Mouse (Mus musculus): Measurements from ENCODE around the gene Pgap3.

The Pgap3 gene

GRCm38 (mm10) chr11:98400161-98400726 lies at the start of gene Pgap3:
TSS of gene Pgap3 (minus strand) at chr11:98400490.
- in situ Hi-C loops (cut with MboI; ENCODE audit: unreplicated experiment in 2 of 2): no loop called here

DNA sequence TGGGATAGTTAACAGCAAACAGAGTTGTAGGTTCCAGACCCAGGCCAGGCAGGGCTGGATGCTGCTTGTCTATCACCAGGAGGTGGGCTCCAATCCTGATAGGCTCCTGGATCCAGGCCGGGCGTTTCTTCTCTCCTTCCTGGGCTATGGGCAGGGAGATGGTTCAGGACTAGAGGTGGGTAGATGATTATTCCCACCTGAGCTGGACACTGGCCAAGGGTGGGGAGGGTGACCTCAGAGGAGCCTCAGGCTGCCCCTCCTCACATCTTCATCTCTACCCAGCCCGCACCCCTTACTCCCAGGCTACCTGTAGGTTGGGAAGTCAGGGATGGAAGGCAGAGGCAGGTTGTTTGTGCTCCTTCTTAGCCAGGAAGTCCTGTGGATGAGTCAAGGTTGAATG lies 49.1 kb upstream of the Pgap3 start:
- in situ Hi-C loops (cut with MboI; ENCODE audit: unreplicated experiment in 2 of 2): loop anchor here in 1 of 2 experiments (5.0 to 10.0 kb wide), 3 partner anchors 107 to 185 kb away; partner anchors contain the start of gene Lrrc3c

DNA sequence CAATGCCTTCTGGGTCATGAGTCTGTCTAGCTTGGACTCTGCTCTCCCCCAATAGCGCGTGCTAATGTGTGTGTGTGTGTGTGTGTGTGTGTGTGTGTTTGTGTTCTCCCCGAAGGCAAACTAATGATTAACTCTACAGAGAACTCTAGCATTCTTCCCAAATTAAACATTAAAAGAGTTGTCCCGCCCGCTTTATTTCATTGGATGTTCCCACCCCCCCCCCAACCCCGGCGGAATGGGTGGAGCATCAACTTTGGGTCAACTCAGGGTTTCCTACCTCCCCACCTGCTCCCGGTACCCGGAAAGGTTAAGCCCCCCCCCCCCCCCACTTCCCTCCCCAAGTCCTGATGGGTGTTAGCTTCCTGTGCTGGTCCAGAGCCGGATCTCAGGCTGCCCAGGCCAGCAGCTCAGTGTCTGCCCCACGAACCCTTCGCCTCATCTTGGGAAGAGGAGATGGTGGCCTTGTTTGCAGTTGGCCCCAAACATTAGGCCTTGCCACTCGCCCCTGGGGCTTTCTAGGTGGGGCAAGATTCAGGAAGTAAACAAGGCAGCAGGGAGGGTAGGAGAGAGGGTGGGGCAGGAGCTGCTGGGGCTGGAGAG lies 48.0 kb upstream of the Pgap3 start:
- in situ Hi-C loops (cut with MboI; ENCODE audit: unreplicated experiment in 2 of 2): loop anchor here in 1 of 2 experiments (5.0 to 10.0 kb wide), 3 partner anchors 106 to 183 kb away; partner anchors contain the start of gene Lrrc3c

DNA sequence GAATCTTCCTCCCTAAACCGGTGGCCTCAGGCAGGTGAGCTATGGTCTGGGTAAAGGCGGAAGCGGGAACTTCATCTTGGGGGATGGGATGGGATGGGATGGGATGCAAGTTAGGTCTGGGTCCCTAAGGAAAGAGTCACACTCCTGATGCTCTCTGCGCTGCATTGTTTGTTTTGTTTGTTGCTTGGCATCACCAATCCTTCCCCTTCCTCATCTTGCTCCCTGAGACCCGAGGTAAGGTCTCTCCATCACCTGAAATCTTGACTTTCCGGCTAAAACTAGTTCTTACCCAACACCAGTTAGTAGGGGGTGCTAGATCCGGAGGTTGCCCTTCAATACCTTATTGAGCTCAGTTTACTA lies 47.2 kb upstream of the Pgap3 start:
- in situ Hi-C loops (cut with MboI; ENCODE audit: unreplicated experiment in 2 of 2): loop anchor here in 1 of 2 experiments (5.0 to 10.0 kb wide), 3 partner anchors 105 to 183 kb away; partner anchors contain the start of gene Lrrc3c

DNA sequence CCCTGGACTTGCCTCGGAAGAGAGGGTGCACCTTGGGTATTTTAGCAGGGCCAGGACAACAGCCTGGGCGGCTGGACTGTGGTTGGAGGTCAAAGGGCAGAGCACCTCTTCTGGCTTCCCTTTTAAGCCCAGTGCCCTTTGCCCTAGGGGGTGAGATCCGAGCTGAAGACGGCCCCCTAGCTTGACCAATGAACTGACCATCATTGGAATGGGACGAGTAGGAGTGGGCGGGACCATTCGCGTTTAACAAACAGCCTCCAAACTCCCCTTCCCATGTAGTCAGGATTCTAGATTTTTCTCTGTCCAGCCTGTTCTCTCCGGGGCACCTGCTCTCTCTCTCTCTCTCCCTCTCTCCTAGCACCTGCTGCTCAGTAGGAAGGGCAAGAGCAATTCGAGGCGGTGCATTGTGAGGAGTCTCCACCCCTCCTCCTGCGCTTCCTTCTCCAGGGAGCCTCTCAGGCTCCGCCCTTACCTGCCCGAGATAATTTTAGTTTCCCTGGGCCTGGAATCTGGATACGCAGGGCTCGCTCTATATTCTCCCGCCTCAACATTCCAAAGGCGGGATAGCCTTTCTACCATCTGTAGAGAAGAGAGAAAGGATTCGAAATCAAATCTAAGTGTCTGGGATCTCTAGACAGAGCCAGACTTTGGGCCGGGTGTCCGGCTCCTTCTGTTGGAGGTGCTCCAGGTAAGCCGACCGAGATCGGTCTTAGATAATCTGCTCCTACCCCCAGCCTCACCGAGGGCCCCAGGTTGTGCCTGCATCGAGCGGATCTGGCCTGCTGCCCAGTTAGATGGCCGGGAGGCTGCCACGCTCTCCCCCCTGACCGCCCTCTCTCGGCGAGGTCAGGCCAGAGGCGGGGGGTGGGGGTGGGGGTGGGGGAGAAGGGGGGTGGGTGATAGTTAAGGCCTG lies 46.5 kb upstream of the Pgap3 start:
- in situ Hi-C loops (cut with MboI; ENCODE audit: unreplicated experiment in 2 of 2): loop anchor here in 1 of 2 experiments (5.0 to 10.0 kb wide), 3 partner anchors 105 to 182 kb away; partner anchors contain the start of gene Lrrc3c

DNA sequence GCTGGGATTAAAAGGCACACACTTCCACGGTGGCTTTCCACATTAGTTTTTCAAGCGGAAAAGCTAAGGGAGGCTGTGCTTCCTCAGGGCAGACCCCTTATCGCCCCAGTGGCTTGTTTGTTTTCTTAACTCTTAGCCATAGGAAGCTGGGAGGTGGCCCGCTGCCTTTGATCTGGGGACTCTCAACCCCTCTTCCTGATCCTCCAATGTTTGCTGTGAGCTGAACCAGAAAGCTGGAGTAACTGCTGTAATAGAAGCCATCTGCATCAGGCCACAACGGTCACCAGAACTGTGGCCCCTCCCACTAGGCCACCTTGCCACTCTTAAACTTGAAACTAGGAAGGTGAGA lies 45.9 kb upstream of the Pgap3 start, which contains the start of gene Grb7:
Grb7 (plus strand) TSS at position 182 of the 349 bp plus-strand sequence.
- in situ Hi-C loops (cut with MboI; ENCODE audit: unreplicated experiment in 2 of 2): loop anchor here in 1 of 2 experiments (5.0 to 10.0 kb wide), 3 partner anchors 104 to 181 kb away; partner anchors contain the start of gene Lrrc3c

- in situ Hi-C loops (cut with MboI; ENCODE audit: unreplicated experiment in 2 of 2): loop anchor here in 1 of 2 experiments (5.0 to 10.0 kb wide), 3 partner anchors 103 to 181 kb away; partner anchors contain the start of gene Lrrc3c
Measured at GRCm38 (mm10) chr11:98445679-98446078, 45.4 kb upstream of the Pgap3 start.

DNA sequence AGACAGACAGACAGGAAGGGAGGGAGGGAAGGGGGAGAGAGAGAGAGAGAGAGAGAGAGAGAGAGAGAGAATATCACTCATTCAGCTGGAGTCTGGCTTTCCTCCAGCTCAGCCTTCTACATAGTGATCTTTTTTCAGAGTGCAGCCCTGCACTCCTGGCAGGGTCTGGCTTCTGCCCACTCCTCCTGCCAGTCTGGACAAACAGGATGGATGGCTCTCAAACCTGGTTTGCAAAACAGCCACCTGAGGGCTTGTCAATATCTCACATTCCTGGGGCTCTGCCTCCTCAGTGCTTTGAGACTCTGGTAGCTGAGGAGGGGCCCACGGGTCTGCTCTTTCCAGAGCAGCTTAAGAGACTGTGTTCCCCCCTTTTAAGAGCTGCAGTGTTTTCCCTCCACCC lies 44.9 kb upstream of the Pgap3 start:
- in situ Hi-C loops (cut with MboI; ENCODE audit: unreplicated experiment in 2 of 2): loop anchor here in 1 of 2 experiments (5.0 to 10.0 kb wide), 3 partner anchors 103 to 180 kb away; partner anchors contain the start of gene Lrrc3c

DNA sequence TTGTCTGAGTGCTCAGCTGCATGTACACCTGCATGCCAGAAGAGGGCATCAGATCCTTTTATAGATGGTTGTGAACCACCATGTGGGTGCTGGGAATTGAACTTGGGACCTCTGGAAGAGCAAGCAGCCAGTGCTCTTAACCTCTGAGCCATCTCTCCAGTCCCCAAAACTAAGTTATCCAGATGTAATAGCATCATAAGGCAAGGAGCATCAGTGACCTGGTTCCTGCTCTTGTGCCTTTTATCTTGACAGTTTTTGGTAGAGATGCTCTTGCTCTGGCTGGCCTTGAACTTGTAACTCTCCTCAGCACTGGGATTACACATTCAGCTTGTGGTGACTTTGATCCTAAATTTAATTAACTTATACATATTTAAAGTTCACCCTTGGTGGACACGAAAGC lies 43.4 kb upstream of the Pgap3 start:
- in situ Hi-C loops (cut with MboI; ENCODE audit: unreplicated experiment in 2 of 2): loop anchor here in 1 of 2 experiments (10.0 kb wide), 2 partner anchors 151 to 179 kb away; partner anchors contain the start of gene Lrrc3c

GRCm38 (mm10) chr11:98438331-98439158 lies 38.3 kb upstream of the Pgap3 start, which contains the start of gene Mien1:
TSS of gene Mien1 (minus strand) at chr11:98438991.
- in situ Hi-C loops (cut with MboI; ENCODE audit: unreplicated experiment in 2 of 2): loop anchor here in 1 of 2 experiments (5.0 kb wide), 1 partner anchor 171 kb away; no protein-coding TSS in a partner anchor

- in situ Hi-C loops (cut with MboI; ENCODE audit: unreplicated experiment in 2 of 2): loop anchor here in 1 of 2 experiments (5.0 kb wide), 1 partner anchor 170 kb away; no protein-coding TSS in a partner anchor
Measured at GRCm38 (mm10) chr11:98437441-98437840, 37.2 kb upstream of the Pgap3 start.

DNA sequence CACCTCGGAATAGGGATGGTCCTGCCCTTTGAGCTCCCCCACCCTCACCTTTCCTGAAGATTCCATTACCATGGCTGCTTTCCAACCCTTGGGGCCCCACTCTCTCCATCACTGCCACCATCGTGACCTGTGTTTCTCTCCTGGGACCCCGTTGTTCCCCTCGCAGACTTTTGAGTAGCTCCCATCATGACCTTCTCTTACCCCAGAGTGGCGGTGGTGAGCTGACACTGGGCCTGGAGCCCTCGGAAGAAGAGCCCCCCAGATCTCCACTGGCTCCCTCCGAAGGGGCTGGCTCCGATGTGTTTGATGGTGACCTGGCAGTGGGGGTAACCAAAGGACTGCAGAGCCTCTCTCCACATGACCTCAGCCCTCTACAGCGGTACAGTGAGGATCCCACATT lies 35.4 kb upstream of the Pgap3 start:
- in situ Hi-C loops (cut with MboI; ENCODE audit: unreplicated experiment in 2 of 2): loop anchor here in 1 of 2 experiments (5.0 kb wide), 1 partner anchor 168 kb away; no protein-coding TSS in a partner anchor

DNA sequence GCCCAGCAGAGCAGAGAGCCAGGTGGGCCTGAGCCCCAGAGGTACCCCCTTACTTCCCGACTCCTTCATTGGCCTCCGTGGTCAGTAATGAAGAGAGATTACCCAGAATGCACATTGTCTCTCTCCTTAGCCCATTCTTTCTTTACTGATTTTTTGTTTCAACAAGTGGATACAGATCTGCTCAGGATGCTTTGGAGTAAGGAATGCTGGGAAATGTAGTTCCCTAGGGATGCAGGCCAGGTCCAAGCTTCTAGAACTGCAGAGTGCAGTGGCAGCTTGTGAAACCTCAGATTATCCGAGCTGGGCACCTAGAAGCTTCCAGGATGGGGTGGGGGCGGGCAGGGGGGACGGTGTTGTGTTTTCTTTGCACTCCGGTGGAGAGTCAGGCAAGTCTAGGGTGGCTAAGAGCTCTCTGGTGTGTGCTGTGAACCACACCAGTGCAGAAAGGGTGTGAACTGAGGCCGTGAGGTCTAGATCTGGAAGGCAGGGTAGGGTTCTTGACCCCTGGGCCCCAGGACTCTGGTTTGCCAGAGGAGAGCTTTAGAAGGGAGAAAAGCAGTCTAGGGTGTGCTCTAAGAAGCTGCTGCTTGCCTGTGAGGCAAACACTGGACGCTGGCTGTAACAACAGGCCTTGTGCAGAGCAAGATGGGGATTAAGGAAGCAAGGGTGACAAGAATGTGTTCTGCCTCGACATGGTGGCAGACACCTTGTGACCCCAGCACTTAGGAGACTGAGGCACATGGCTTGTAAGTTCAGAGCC lies 31.6 kb upstream of the Pgap3 start:
- in situ Hi-C loops (cut with MboI; ENCODE audit: unreplicated experiment in 2 of 2): no loop called here

DNA sequence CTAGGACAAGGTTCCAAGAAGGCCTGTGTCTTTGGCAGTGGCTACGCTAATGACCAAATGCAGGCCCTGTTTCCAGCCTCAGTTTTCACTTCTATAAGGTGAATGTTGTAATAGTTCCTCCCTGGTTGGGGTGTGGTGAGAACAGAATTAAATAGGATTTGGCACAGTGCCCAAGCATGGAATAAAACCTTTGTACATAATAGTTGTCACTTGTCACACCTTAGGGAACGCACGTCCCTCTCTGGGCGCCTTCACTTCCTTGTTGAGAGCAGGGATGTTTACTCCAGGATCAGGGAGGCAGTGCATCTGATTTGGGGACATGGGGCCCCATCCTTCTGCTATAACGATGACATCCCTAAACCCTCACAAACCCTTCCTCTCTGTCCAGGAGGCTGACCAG lies 28.1 kb upstream of the Pgap3 start:
- in situ Hi-C loops (cut with MboI; ENCODE audit: unreplicated experiment in 2 of 2): no loop called here

GRCm38 (mm10) chr11:98426592-98426991 lies 26.3 kb upstream of the Pgap3 start:
- in situ Hi-C loops (cut with MboI; ENCODE audit: unreplicated experiment in 2 of 2): no loop called here

DNA sequence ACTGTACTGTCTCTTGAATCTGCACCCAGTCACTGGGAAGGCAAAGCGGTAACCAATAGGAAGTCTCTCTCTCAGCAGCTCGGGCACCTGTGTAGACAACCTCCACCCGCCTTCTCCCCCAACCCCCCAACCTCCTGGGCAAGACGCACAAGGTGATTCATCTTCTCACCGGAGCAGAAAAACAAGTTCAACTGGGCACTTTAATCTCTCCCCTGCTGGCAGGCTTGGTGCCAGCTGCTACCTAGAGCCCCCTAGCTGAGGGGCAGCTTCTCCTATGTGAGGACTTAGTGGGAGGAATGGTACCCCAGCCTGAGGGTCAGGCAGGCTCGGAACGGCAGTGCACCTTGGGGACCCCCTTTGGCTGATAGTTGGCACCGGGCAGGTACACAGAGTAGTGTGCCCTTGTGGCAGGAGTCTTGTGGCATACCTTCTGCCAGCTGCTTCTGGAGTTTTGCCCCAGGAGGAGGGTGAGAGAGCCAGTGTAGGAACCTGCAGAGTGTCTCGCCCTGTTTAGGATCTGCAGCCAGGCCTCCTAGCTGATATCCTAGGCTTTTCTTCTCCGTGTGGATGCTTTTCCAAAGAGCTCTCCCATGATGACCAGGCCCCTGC lies 18.8 kb upstream of the Pgap3 start:
- in situ Hi-C loops (cut with MboI; ENCODE audit: unreplicated experiment in 2 of 2): no loop called here

GRCm38 (mm10) chr11:98418273-98418672 lies 18.0 kb upstream of the Pgap3 start:
- in situ Hi-C loops (cut with MboI; ENCODE audit: unreplicated experiment in 2 of 2): no loop called here

GRCm38 (mm10) chr11:98417074-98417473 lies 16.8 kb upstream of the Pgap3 start:
- in situ Hi-C loops (cut with MboI; ENCODE audit: unreplicated experiment in 2 of 2): no loop called here

Data from v-Abl transformed pro-B cells (cell line).